Mouse (Mus musculus) embryo, embryonic 9.5 days (tissue): ENCODE measurements at regions not wholly inside any gene's neighbourhood (a gene's known extent, or its start where the extent isn't known, plus 50 kb on each side); places are given as distances from the start of the nearest gene placed in this dataset.

Experiments
- DNase-seq: peaks from one replicate; pipeline ENCODE4 v3.0.0-alpha.2; 2017; ENCODE audit errors: extremely low spot score

DNA sequence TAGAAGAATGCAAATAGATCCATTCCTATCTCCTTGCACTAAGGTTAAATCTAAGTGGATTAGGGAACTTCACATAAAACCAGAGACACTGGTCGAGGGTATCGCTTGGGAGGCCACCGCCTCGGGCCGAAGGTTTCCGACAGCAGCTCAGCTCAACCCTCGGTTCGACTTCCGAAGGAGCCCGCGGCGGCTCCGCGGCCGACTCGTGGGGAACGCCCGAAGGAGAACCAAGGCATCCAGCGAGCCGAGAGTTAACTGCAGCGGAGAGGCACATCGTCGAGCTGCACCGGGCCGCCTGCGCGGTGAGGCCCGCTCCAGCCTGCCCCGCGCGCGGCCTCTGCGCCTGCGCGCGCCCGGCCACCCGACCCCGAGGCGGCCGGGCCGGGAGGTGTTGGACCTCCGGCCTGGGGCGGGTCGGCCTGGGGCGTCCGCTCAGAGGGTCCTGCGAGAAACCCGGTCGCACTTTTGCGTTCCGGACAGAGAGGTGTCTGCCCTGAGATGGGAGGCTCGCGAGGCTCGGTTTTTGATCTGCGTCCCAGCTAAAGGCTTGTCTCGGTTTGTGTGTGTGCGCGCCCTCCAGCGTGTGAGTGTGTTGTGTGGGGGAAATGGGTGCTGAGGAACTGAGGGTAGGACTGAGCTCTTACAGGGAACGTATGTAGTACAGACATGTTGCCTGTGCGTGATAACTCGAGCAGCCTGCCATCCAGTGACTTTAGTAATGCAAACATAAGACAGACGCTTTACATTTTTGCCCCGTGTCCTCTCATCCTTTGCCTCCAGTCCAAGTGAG is 50.9 kb upstream of the Vmn2r9 start:
- peak; percentile 19 for DNase-seq
